Mouse (Mus musculus): Measurements from ENCODE around the gene Tpst1.

DNA sequence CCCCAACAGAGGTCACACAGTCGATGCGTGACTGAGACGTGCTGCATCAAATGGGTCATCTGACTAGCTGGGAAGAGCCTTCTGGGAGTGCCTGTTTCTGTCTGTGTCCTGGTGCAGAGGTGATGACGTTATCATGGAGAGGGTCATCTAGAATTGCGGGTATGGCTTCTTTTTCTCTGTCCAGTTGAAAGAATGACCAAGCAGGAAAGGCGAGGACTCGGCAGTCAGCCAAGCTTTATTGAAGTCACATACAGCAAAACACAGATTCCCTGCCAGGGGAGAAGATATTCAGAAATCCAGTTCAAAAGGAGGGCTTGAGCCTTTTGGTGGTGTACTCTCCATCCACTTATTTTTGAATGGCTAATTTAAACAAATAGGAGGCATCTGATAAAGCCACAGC is 70.0 kb downstream of the Tpst1 start:
- TF ChIP-seq GATA1 (IDR thresholded peaks at IDR 0.05; ENCODE audit: low read length): no peak
- no peak for TF ChIP-seq TAL1 (IDR thresholded peaks at IDR 0.05; ENCODE audit: low read length)

Measured in erythroblast, embryonic 14.5 days (primary cell).